Mouse (Mus musculus) liver, embryonic 16.5 days (tissue): Measurements from ENCODE around the gene Fgd3. TPM values are rescaled to one million over a fixed set of nuclear protein-coding genes. Genes with fewer than 3 reads are reported as not detected.

Source experiments
- ATAC-seq: fragments of 200-750 bp; cut with Nextera tagmentation; 2 replicates; pipeline ENCODE4 v1.8.0; 2017; ENCODE audit warnings: low read depth, mild to moderate bottlenecking, moderate number of reproducible peaks, moderate library complexity
- H3K27ac ChIP-seq: fragments of 300-500 bp; sonication (generic); 2 replicates; pipeline ENCODE4 v1.5.1; 2014; ENCODE audit warnings: mild to moderate bottlenecking, low read length
- H3K27me3 ChIP-seq: fragments of 300-500 bp; sonication (generic); 2 replicates; pipeline ENCODE4 v1.6.1; 2014; ENCODE audit warnings: low read depth, low read length, mixed read lengths; ENCODE audit not compliant: control insufficient read depth, insufficient read depth
- H3K36me3 ChIP-seq: fragments of 300-500 bp; sonication (generic); 2 replicates; pipeline ENCODE4 v1.6.1; 2014; ENCODE audit warnings: mild to moderate bottlenecking; ENCODE audit not compliant: control insufficient read depth, insufficient read depth
- H3K4me1 ChIP-seq: fragments of 300-500 bp; sonication (generic); 2 replicates; pipeline ENCODE4 v1.6.1; 2014; ENCODE audit warnings: low read depth, low read length, mixed read lengths; ENCODE audit not compliant: control insufficient read depth
- H3K4me2 ChIP-seq: fragments of 300-500 bp; sonication (generic); 2 replicates; pipeline ENCODE4 v1.6.1; 2014; ENCODE audit warnings: low read depth, low read length, mixed read lengths
- H3K4me3 ChIP-seq: fragments of 300-500 bp; sonication (generic); 2 replicates; pipeline ENCODE4 v1.5.1; 2014; ENCODE audit warnings: low read depth, mild to moderate bottlenecking, low read length
- H3K9ac ChIP-seq: fragments of 300-500 bp; sonication (generic); 2 replicates; pipeline ENCODE4 v1.6.1; 2014; ENCODE audit warnings: low read depth, low read length
- H3K9me3 ChIP-seq: fragments of 300-500 bp; sonication (generic); replicated peaks from 2 replicates; pipeline ENCODE4 v1.6.1; 2016; ENCODE audit warnings: low read length; ENCODE audit not compliant: control insufficient read depth
- WGBS: fragments of 180-500 bp; shearing (Covaris S2); extraction: QIAGEN DNeasy Blood & Tissue Kit; methylation state at CpG from one replicate; pipeline ENCODE4 v1.1.7; 2014; ENCODE audit not compliant: insufficient replicate concordance; 5-methylcytosine and 5-hydroxymethylcytosine counted together
- polyA plus RNA-seq: library from polyadenylated mRNA; unstranded; fragments of >200 nt; fragmentation: Nextera tagmentation; extraction: Ambion mirVana; gene quantifications from 2 replicates; pipeline ENCODE4 v1.2.1, GENCODE M21; 2015

Gene Fgd3
- polyA plus RNA-seq: 0.67 and 0.70 TPM in 2 replicates

- H3K4me1 ChIP-seq: no peaks in the 10 kb centered on the region; the same call in none of the 2 replicates
These were observed at the start of gene Fgd3 for GRCm38 (mm10) chr13:49320040-49320439. Gene Fgd3, minus strand, starts transcription at chr13:49320311.

GRCm38 (mm10) chr13:49369404-49369803, 49.3 kb upstream of the Fgd3 start:
- ATAC-seq: no peak
- Histone ChIP-seq H3K4me2 (no peak overlapping the region), H3K9me3 (no peaks in the 10 kb centered on the region), H3K27me3 (no peaks in the 10 kb centered on the region), H3K27ac (no peak overlapping the region), H3K9ac (no peak overlapping the region), H3K4me3 (no peak overlapping the region), H3K36me3 (peaks cover 2% of the 10 kb centered on the region; the same call in 1 of the 2 replicates), H3K4me1 (peaks cover 18% of the 10 kb centered on the region)
- 83% methylated on average over 10 of the region's 10 CpGs for WGBS

More at GRCm38 (mm10) chr13:49320040-49320439, at the start of gene Fgd3:
- WGBS: 19% methylated on average over 10 of the region's 10 CpGs
- no peaks in the 10 kb centered on the region for H3K36me3 ChIP-seq
- no peak within 1 kb of the TSS for H3K4me2 ChIP-seq
- no peaks in the 10 kb centered on the region for H3K9me3 ChIP-seq
- H3K4me3 ChIP-seq: no peak within 1 kb of the TSS
- no peak for ATAC-seq
- no peak within 1 kb of the TSS for H3K9ac ChIP-seq
- no peak within 1 kb of the TSS for H3K27ac ChIP-seq
- no peaks in the 10 kb centered on the region for H3K27me3 ChIP-seq

DNA sequence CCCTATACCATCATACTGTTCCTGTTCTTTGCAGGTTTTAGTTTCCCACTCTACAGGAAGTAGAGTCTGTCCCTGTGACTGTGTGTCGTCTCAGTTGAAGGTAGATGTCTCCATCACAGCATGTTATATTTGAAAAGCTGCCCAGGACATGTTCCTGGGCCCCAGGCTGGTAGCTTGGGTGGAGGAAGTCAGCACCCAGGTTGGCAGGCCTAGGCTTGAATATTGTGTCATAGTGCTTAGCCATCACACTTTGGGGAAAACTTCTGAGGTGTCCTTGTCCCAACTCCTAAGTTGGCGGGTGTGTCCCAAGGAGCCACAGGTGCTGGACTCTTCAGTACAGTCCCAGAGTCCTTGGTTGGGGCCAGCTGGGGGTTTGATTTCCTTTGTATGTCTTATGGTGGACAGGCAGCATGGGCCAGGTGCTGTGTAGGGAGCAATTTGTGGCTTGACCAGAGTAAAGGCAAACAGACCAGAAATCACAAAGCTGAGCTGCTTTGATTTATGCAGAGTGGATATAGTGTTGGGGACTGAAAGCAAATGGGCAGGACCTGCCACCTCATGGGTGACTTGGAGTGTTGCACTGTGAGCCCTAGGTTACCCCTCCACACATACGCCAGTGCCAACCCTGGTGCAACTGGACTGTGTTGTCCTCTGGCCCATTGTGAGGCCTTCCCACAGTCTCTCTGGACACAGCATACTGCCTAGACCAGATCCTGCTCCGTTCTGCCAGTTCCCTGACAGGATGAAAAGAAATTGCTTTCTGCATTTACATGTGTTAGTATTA, 47.7 kb upstream of the Fgd3 start:
- peaks cover 2% of the 10 kb centered on the region; the same call in 1 of the 2 replicates for H3K36me3 ChIP-seq
- H3K4me1 ChIP-seq: peaks cover 18% of the 10 kb centered on the region
- 59% methylated on average over 4 of the region's 4 CpGs for WGBS
- no peaks in the 10 kb centered on the region for H3K27me3 ChIP-seq
- H3K4me2 ChIP-seq: no peak overlapping the region
- H3K9ac ChIP-seq: no peak overlapping the region
- no peak for ATAC-seq
- no peak overlapping the region for H3K27ac ChIP-seq
- no peaks in the 10 kb centered on the region for H3K9me3 ChIP-seq
- H3K4me3 ChIP-seq: no peak overlapping the region

DNA sequence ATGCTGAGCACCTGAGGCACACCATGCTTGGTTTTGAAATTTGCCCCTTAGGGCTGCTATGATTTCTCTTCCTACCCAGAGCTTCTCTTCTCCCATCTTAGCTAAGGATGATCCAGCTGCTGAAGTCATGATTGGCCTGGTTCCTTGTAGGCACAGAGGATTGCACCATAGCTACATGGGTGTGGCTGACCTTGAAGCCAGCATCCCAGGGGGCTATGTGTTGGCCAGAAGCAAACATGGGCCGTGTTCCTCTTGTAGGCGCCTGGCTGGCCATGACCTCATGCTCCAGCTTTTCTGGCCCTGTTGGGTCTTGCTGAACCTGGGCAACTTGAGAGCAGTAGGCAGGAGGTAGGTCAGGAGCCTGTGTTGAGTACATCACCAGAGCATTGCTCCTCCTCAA, 44.6 kb upstream of the Fgd3 start:
- Histone ChIP-seq H3K9me3 (no peaks in the 10 kb centered on the region), H3K4me3 (no peak overlapping the region), H3K36me3 (peaks cover 2% of the 10 kb centered on the region; the same call in 1 of the 2 replicates), H3K27ac (no peak overlapping the region), H3K27me3 (no peaks in the 10 kb centered on the region), H3K4me2 (no peak overlapping the region), H3K9ac (no peak overlapping the region), H3K4me1 (peaks cover 10% of the 10 kb centered on the region)
- peak; percentile 13; the same call in 1 of the 2 replicates for ATAC-seq
- 39% methylated on average over 2 of the region's 2 CpGs for WGBS

GRCm38 (mm10) chr13:49362804-49363203, 42.7 kb upstream of the Fgd3 start:
- no peaks in the 10 kb centered on the region for H3K27me3 ChIP-seq
- H3K4me3 ChIP-seq: no peak overlapping the region
- H3K4me2 ChIP-seq: no peak overlapping the region
- WGBS: 72% methylated on average over 2 of the region's 2 CpGs
- ATAC-seq: no peak
- H3K4me1 ChIP-seq: peaks cover 13% of the 10 kb centered on the region
- no peak overlapping the region for H3K9ac ChIP-seq
- H3K9me3 ChIP-seq: no peaks in the 10 kb centered on the region
- H3K27ac ChIP-seq: no peak overlapping the region
- no peaks in the 10 kb centered on the region for H3K36me3 ChIP-seq

DNA sequence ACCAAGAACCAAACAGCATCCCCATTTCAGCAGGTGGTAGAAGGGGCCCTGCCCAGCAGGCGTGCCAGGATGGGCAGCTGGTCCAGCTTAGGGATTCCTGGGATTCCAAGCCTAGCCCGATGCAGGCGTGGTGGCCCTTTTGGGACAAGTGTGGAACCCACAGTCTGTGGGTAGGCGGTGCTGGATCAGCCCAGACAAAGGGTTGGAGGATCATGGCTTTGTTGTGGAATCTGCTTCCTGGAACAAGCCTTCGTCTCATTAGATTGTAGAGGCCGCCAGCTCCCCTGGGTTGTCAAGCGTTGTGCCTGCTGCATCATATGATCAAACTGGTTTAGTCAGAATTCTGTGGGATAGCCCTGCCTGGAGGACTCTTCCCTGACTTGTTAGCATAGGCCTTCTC, 42.3 kb upstream of the Fgd3 start:
- no peak overlapping the region for H3K27ac ChIP-seq
- no peaks in the 10 kb centered on the region for H3K9me3 ChIP-seq
- no peaks in the 10 kb centered on the region for H3K27me3 ChIP-seq
- no peaks in the 10 kb centered on the region for H3K36me3 ChIP-seq
- no peak overlapping the region for H3K4me3 ChIP-seq
- H3K9ac ChIP-seq: no peak overlapping the region
- H3K4me2 ChIP-seq: no peak overlapping the region
- peaks cover 13% of the 10 kb centered on the region for H3K4me1 ChIP-seq
- WGBS: 76% methylated on average over 7 of the region's 7 CpGs
- no peak for ATAC-seq

DNA sequence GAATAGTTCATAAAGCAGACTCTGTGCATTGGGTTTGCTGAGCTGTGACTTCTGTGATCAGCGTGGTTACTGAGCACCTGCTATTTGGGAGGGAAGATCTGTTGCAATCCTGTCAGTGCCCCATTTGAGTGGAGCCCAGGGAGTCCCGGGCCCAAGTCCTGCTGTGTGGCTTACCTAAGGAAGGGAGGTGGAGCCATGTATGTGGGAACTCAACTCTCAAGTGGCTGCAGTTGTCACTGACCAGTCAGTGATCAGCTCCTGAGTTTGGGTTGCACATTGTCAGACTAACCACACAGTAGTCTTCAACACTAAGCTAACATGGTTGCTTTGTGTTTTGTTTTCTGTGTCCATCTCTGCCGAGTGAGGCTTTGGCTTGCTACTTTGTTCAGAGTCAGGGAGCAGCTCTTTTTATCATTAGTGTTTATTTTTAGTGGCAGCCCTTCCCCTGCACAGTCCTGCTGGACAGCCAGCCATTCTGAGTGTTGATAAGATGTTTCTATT, 40.8 kb upstream of the Fgd3 start:
- Histone ChIP-seq H3K9ac (no peak overlapping the region), H3K4me3 (no peak overlapping the region), H3K27me3 (no peaks in the 10 kb centered on the region), H3K36me3 (no peaks in the 10 kb centered on the region), H3K4me1 (peaks cover 13% of the 10 kb centered on the region), H3K27ac (0 out of 2 replicates have a peak overlapping the region, but pooled peaks have one; percentile 25), H3K9me3 (no peaks in the 10 kb centered on the region), H3K4me2 (no peak overlapping the region)
- WGBS: 6% methylated on average over 3 of the region's 3 CpGs
- ATAC-seq: peak; percentile 65; the same call in 1 of the 2 replicates

DNA sequence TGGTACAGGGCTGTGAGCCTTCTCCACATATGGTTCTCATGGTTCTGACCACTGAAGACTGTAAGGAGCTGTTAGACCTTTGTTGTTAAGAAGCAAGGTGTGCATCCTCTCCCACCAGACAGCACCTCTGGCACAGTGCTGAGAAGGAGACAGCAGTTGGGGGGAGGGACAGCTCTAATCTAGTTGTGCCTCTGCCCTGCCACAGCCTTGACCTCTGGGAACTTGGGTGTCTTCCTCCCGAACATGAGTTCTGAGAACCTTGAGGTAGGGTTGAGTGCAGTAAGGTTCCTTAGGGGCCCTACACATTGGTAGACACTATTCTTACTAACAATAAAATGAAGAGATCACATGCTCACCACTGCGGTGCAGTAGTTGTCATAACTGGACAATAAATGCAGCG, 38.1 kb upstream of the Fgd3 start:
- no peak for ATAC-seq
- no peak overlapping the region for H3K4me3 ChIP-seq
- no peaks in the 10 kb centered on the region for H3K9me3 ChIP-seq
- no peak overlapping the region for H3K4me2 ChIP-seq
- H3K36me3 ChIP-seq: no peaks in the 10 kb centered on the region
- peaks cover 9% of the 10 kb centered on the region for H3K4me1 ChIP-seq
- H3K27me3 ChIP-seq: no peaks in the 10 kb centered on the region
- no peak overlapping the region for H3K9ac ChIP-seq
- H3K27ac ChIP-seq: no peak overlapping the region
- 72% methylated on average over 3 of the region's 3 CpGs for WGBS

GRCm38 (mm10) chr13:49357367-49358026, 37.4 kb upstream of the Fgd3 start:
- 83% methylated on average over 8 of the region's 8 CpGs for WGBS
- H3K4me3 ChIP-seq: no peak overlapping the region
- H3K27me3 ChIP-seq: no peaks in the 10 kb centered on the region
- no peak overlapping the region for H3K9ac ChIP-seq
- H3K27ac ChIP-seq: no peak overlapping the region
- H3K4me1 ChIP-seq: peaks cover 9% of the 10 kb centered on the region
- no peak for ATAC-seq
- no peak overlapping the region for H3K4me2 ChIP-seq
- no peaks in the 10 kb centered on the region for H3K9me3 ChIP-seq
- H3K36me3 ChIP-seq: no peaks in the 10 kb centered on the region
